Mouse (Mus musculus): ENCODE measurements around the gene Slc38a9.

Slc38a9 gene

DNA sequence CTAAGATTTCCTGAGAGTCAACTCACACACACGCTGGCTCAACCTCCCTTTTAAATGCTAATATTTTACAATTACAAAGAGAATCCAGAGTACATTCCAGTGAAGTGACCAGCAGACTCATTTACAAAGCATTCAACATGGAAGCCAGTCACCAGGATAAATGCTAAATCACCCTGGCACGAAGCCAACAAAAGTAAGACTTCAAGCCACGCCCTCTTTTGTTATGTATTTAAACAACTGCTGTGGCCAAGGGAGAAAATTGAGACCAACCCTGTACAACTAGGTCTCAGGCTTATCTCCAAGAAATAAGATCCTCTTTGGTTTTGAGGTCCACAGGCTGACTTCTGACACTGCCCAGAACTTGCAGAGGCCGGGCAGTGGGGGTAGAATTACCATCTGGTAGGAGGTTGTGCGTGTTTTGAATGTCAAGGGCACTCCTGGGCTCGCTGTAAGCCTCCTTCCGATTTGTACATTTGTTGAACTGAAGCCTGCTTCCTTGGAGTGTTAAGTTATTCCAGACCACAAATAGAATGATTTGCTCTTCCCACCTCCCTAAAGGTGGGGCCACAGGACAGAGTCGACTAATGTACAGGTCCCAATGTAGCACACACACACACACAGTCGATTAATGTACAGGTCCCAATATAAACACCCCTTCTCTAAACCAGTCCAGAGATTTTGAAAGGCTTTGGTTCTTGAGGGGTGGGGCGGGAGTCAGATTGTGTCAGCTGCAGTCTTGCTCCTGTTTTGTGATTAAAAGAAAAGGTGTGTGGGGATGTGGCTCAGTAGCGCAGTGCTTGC, 110.2 kb downstream of the Slc38a9 start:
- no peak for DNase-seq (ENCODE audit: low spot score in 2 of 2)

DNA sequence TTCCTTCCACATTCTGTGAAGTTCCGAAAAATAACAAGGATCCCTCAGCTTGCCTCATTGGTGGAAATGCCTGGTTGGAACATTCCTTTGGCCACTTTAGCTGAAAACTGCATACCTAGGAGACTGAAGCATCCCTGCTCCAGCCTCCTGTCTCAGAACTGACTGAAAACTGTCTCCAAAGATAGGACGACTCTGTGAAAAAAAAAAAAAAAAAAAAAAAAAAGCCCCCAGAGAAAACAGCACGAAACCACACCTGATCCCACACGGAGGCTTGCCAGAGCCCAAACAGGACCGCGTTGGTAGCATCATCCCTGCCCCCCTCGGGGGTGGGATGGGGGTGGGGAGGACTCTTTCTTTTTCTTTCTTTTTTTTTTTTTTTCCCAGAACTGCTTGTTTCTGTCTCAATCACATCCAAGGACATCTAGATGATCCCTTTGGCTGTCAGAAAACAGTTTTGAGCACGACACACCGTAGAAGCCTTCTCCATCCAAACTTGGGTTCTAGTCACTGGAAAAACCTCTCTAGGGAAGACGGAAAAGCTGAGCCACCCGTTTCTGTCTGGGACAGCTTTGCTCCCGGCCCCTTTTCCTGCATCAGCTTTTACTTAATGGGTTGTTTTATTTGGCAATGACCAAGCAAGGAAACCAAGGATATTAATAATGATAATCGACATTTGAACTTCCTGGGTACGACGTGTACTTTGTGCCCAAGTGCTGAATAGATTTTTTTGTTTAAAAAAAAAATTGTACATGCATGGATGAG, 111.1 kb downstream of the Slc38a9 start:
- DNase-seq (ENCODE audit: low spot score in 2 of 2) = no peak

DNA sequence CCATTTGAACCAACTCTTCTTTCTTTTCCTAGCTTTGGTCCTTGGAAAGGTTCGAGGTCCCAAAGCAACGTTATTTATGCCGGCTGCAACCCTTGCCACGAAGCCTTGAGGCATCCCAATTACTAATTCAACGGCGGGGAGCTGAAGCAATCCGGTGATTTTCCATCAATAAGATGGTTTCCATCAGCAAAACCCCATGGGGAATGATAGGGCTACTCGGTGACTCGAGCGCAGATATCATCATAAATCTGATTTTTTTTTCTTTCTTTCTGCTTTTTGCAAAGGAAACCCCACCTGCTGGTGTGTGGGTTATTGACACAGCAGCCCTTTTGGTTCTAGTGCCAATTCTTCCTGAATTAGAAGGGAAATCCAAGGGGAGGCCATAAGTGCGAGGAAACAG, 111.7 kb downstream of the Slc38a9 start:
- DNase-seq (ENCODE audit: low spot score in 2 of 2) = no peak

DNA sequence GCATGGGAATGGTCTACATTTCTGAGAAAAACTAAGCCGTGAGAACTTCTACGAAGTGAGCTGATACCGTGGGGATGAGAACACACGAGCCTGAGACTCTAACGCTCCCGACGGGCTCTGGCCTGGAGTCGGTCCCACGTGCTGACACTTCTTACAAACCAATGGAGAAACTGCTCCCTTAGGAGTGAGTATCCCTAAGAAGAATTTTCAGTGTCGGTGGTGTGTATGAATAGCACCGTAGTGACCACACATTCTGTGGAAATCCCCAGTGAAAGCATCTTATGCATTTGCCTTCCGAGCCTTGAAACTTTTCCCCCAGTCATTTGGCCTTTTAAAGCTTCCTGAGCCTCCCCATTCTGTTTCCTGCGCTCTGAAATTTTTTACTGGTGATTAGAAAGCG, 112.3 kb downstream of the Slc38a9 start:
- no peak for DNase-seq (ENCODE audit: low spot score in 2 of 2)

DNA sequence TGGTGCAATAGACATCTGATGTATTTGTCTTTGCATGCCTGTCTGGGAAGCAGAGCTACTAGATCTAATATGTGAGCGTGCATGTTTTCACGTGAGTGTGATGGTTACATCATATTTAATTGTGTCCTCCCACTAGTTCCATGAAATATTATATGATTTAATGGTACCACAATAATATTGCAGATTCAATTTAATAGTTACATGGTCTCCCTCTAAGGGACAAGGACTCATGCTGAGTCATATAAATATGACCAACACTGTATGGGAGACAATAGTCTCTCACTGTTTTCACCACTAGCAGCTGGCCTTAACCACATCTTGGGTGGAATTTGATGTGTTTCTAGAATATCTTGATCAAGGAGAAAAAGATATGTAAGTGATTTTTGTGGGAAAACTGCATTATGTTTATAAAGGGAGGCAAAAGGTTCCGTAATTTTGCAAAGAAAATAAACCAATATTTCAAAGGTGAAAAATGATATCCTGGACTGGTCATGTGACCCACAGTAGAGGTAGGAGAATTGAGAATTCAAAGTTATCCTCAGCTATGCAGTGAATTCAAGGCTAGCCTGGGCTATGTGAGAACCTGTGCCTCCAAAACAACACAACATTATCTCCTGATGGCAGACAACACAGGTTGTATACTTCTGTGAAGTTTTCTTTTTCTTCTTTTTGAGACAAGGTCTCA, 113.6 kb downstream of the Slc38a9 start:
- no peak for DNase-seq (ENCODE audit: low spot score in 2 of 2)

DNA sequence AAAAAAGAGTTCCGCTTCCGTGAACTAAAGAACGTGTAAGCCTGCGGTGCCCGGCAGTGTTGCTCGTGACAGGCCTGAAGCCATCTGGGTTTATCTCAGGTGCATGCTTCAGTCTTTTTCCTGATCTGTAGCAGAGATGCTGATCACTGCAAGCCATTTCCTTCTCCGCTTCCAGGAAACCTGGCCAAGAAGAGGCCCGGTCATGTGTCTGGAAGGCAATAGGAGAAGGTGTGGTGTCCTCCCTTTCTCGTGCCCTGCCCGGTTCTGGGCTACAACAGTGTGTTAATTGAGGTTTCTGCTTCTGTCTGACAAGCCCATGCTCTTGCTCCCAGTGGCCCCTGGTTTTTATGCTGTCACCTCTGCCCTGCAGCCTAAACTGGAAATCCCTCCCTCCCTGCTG, 115.3 kb downstream of the Slc38a9 start:
- no peak for DNase-seq (ENCODE audit: low spot score in 2 of 2)

DNA sequence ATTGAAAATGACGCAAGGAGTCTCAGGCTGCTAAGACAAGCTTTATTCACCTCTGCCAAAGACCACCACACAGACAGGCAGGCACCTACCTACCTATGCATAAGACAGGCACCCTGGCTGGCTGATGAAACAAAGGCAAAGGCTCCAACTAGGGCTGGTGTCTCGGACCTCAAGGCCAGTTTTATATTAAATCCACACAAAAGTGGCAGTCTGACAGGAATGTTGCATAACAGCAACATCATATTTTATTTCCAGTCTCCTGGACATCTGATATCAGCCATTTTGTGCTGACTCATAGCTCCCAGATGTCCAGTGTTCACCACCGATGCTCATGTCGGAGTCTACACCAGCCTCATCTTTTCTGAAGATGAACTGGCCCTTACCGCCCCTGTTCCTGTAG, 117.9 kb downstream of the Slc38a9 start:
- no peak for DNase-seq (ENCODE audit: low spot score in 2 of 2)

DNA sequence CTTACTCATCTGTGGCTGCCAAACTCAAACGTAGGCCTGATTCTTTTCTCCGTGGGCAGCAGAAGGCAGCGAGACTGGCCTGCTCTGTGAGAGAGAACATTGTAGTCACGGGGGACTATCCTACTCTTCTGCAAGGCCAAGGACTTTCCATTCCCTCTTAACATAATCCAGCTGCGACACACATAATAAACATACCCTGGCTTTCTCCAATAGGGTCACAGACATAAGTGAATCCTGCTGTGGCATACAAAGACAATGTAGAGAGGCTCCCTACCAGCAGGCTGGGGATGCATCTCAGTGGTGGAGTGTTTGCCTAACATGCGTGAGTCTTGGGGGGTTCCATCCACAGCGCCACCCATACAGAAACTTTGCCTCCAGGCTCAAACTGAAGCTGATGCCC, 124.8 kb downstream of the Slc38a9 start:
- DNase-seq (ENCODE audit: low spot score in 2 of 2) = no peak

DNA sequence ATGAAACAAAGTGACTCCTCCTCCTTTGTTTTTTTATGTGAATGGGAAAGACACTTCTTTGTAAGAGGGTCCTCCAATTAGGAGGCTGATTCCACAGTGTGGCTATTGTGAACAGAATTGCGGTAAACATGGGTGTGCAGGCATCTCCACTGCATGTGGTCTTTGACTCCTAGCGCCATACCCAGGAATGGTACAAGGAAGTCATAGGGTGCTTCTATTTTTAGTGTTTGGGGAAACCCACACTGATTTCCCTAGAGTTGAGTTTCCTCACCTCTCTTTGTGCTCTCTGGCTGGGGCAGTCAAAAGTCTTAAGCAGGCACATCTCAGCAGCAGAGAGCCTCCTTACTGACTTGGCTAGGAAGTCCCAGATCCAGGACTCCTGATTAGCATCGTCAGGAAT, 125.6 kb downstream of the Slc38a9 start:
- no peak for DNase-seq (ENCODE audit: low spot score in 2 of 2)

DNA sequence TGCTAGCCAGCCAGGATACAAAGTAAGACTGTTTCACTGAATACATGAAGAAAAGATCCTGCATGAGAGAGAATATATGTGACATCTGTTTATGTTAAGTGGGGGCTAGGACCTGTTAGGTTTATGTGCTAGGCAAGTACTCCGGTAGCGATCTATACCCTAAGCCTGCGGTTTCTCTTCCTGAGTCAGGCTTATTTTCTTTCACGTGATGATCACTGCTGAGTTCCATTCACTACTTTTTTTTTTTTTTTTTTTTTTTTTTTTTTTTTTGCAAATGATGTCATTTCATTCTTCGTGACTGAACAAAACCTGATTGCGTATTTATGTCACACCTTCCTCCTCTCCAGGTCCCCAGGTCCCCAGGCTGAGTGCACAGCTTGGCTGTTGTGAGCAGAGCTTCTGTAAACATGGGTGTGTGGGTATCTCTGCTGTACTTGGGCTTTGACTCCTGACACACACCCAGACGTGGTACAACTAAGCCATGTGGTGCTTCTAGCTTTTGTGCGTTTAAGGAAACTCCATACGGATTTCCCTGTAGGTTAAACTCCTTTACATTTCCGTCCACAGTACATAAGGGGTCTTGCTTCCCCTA, 126.5 kb downstream of the Slc38a9 start:
- DNase-seq (ENCODE audit: low spot score in 2 of 2) = no peak

All from spleen, postnatal 4 days (tissue).